In genomic region chr3:106167464-106167863, GRCm38 (mm10) we compare ENCODE assay signal across 34 mouse cellular contexts. TPM values are rescaled to one million over a fixed set of nuclear protein-coding genes. Genes with fewer than 3 reads are reported as not detected.
DNase-seq lines count a peak whose midpoint lies in the region; ATAC-seq and TF ChIP-seq lines count a peak whose summit lies in the region.
"Had no signal": no experiment of that assay in that cellular context is flagged by ENCODE, and none has a peak within 500 bp of the region (broad histone marks: within the 10 kb centered on the region; RNA-seq: fewer than 3 reads in every experiment).

TSS of gene Chil3 (minus strand) at chr3:106167564.

- 0 out of 2 replicates have a peak within 1 kb of the TSS, but pooled peaks have one; percentile 5 for H3K4me3 ChIP-seq in liver, postnatal 0 days (ENCODE audit: low read depth, low read length)
- H3K4me3 ChIP-seq in liver, embryonic 12.5 days: no peak within 1 kb of the TSS
- H3K4me3 ChIP-seq in intestine, embryonic 16.5 days (ENCODE audit: low read length): no peak within 1 kb of the TSS
- H3K4me3 ChIP-seq: embryonic facial prominence, embryonic 10.5 days; embryonic facial prominence, embryonic 15.5 days; hindbrain, embryonic 13.5 days; kidney, embryonic 15.5 days; limb, embryonic 13.5 days; midbrain, embryonic 15.5 days had no signal

- no peak for TF ChIP-seq EP300 in liver, postnatal 0 days (IDR thresholded peaks at IDR 0.05; ENCODE audit: low read depth)

- H3K36me3 ChIP-seq in liver, postnatal 0 days (replicated peaks; ENCODE audit: insufficient read depth, low read length): no peaks in the 10 kb centered on the region
- H3K36me3 ChIP-seq in liver, embryonic 12.5 days: no peaks in the 10 kb centered on the region
- H3K36me3 ChIP-seq in intestine, embryonic 16.5 days (ENCODE audit: control insufficient read depth, insufficient read depth, low read length): no peaks in the 10 kb centered on the region
- H3K36me3 ChIP-seq: embryonic facial prominence, embryonic 10.5 days; embryonic facial prominence, embryonic 15.5 days; hindbrain, embryonic 13.5 days; kidney, embryonic 15.5 days; limb, embryonic 13.5 days; midbrain, embryonic 15.5 days had no signal

- no peaks in the 10 kb centered on the region for H3K4me1 ChIP-seq in liver, postnatal 0 days (ENCODE audit: insufficient read depth)
- H3K4me1 ChIP-seq in liver, embryonic 12.5 days: no peaks in the 10 kb centered on the region
- H3K4me1 ChIP-seq in intestine, embryonic 16.5 days (ENCODE audit: control insufficient read depth, insufficient read depth, low read length): no peaks in the 10 kb centered on the region
- H3K4me1 ChIP-seq: embryonic facial prominence, embryonic 10.5 days; embryonic facial prominence, embryonic 15.5 days; hindbrain, embryonic 13.5 days; kidney, embryonic 15.5 days; limb, embryonic 13.5 days; midbrain, embryonic 15.5 days had no signal

- no peak within 1 kb of the TSS for H3K27ac ChIP-seq in liver, postnatal 0 days (ENCODE audit: low read depth)
- H3K27ac ChIP-seq in liver, embryonic 12.5 days: no peak within 1 kb of the TSS
- no peak within 1 kb of the TSS for H3K27ac ChIP-seq in intestine, embryonic 16.5 days (ENCODE audit: low read length)
- H3K27ac ChIP-seq: embryonic facial prominence, embryonic 10.5 days; embryonic facial prominence, embryonic 15.5 days; hindbrain, embryonic 13.5 days; kidney, embryonic 15.5 days; limb, embryonic 13.5 days; liver, embryonic 14.5 days; midbrain, embryonic 15.5 days had no signal

- H3K9ac ChIP-seq in liver, postnatal 0 days (replicated peaks): no peak within 1 kb of the TSS
- no peak within 1 kb of the TSS for H3K9ac ChIP-seq in liver, embryonic 12.5 days
- H3K9ac ChIP-seq in intestine, embryonic 16.5 days (ENCODE audit: low read depth, low read length): no peak within 1 kb of the TSS
- H3K9ac ChIP-seq: embryonic facial prominence, embryonic 15.5 days; hindbrain, embryonic 13.5 days; kidney, embryonic 15.5 days; limb, embryonic 13.5 days; liver, embryonic 14.5 days; midbrain, embryonic 15.5 days had no signal

- no peaks in the 10 kb centered on the region for H3K27me3 ChIP-seq in liver, postnatal 0 days (ENCODE audit: insufficient read depth, low read length)
- no peaks in the 10 kb centered on the region for H3K27me3 ChIP-seq in liver, embryonic 12.5 days (replicated peaks)
- no peaks in the 10 kb centered on the region for H3K27me3 ChIP-seq in intestine, embryonic 16.5 days (replicated peaks; ENCODE audit: control insufficient read depth, insufficient read depth, low read length)
- H3K27me3 ChIP-seq: embryonic facial prominence, embryonic 15.5 days; hindbrain, embryonic 13.5 days; kidney, embryonic 15.5 days; limb, embryonic 13.5 days; midbrain, embryonic 15.5 days; Patski had no signal

- H3K4me2 ChIP-seq in liver, postnatal 0 days (ENCODE audit: low read depth, low read length): no peak within 1 kb of the TSS
- no peak within 1 kb of the TSS for H3K4me2 ChIP-seq in liver, embryonic 12.5 days
- no peak within 1 kb of the TSS for H3K4me2 ChIP-seq in intestine, embryonic 16.5 days (ENCODE audit: low read depth, low read length)
- H3K4me2 ChIP-seq: embryonic facial prominence, embryonic 15.5 days; heart, embryonic 11.5 days; hindbrain, embryonic 13.5 days; kidney, embryonic 15.5 days; limb, embryonic 13.5 days; midbrain, embryonic 15.5 days had no signal

- ATAC-seq in liver, postnatal 0 days: no peak
- ATAC-seq in liver, embryonic 12.5 days: no peak
- ATAC-seq in common myeloid progenitor, adult 5-6 weeks (replicated peaks; ENCODE audit: low read depth, poor library complexity, severe bottlenecking): no peak
- ATAC-seq in hematopoietic stem cell, adult 5-6 weeks (replicated peaks in 1 of 2; ENCODE audit: insufficient read depth in 1 of 2, low FRiP score in 2 of 2, low TSS enrichment in 1 of 2, low read depth in 1 of 2, poor library complexity in 2 of 2, severe bottlenecking in 2 of 2): no peak
- ATAC-seq in neutrophil, adult 5-6 weeks (ENCODE audit: extremely low read depth, insufficient number of reproducible peaks, low FRiP score, poor library complexity, severe bottlenecking): no peak
- no peak for ATAC-seq in intestine, embryonic 16.5 days
- ATAC-seq: forebrain, embryonic 14.5 days; midbrain, embryonic 15.5 days; Patski had no signal

- no peak for TF ChIP-seq CTCF in liver, postnatal 0 days (IDR thresholded peaks at IDR 0.05; ENCODE audit: low read depth)

- peaks cover 3% of the 10 kb centered on the region; the same call in 1 of the 2 replicates for H3K9me3 ChIP-seq in liver, postnatal 0 days (ENCODE audit: low read length)
- H3K9me3 ChIP-seq in liver, embryonic 12.5 days (replicated peaks): peaks cover 6% of the 10 kb centered on the region; the same call in 1 of the 2 replicates
- no peaks in the 10 kb centered on the region for H3K9me3 ChIP-seq in intestine, embryonic 16.5 days (ENCODE audit: control insufficient read depth, low read length)
- H3K9me3 ChIP-seq: hindbrain, embryonic 13.5 days; kidney, embryonic 15.5 days; midbrain, embryonic 15.5 days had no signal

- DNase-seq in liver, postnatal 0 days: no peak
- no peak for DNase-seq in gastrocnemius, postnatal 4 days (ENCODE audit: low spot score in 2 of 2)
- DNase-seq: adrenal gland, postnatal 10 days; cerebellum, adult 18-20 months; cerebellum, postnatal 10 days; gastrocnemius, postnatal 14 days; heart, adult 18-20 months; heart, postnatal 36 days; kidney, adult 11 months; kidney, postnatal 36 days; lung, postnatal 14 days; thymus, adult 2 months; thymus, postnatal 36 days had no signal

- WGBS in liver, postnatal 0 days (ENCODE audit: insufficient replicate concordance): 63% methylated on average over 3 of the region's 3 CpGs
- 66% methylated on average over 3 of the region's 3 CpGs for WGBS in liver, embryonic 12.5 days (ENCODE audit: insufficient replicate concordance)
- WGBS in intestine, embryonic 16.5 days: 79% methylated on average over 3 of the region's 3 CpGs

RNA-seq across cellular contexts. Expression of gene Chil3, which starts in this region (rescaled TPM):
- 103 and 110 TPM in 2 replicates for polyA plus RNA-seq in liver, postnatal 0 days (2015; fragmentation: Nextera tagmentation; extraction: Ambion mirVana)
- polyA plus RNA-seq in liver, embryonic 12.5 days (2016; fragmentation: Nextera tagmentation; extraction: Ambion mirVana): not detected in 2 replicates
- 28.7 and 30.6 TPM in 2 replicates for total RNA-seq in common myeloid progenitor, adult 5-6 weeks (2017)
- 106 and 442 TPM in 2 replicates for total RNA-seq in hematopoietic stem cell, adult 5-6 weeks (2017)
- total RNA-seq in neutrophil, adult 5-6 weeks (2017): 27.5 and 33.9 TPM in 2 replicates
- total RNA-seq in gastrocnemius, postnatal 4 days (2021): under 1 TPM in 1 of 2 experiments, not detected in 1; 0.60 TPM
- 0.35 and 0.55 TPM in 2 replicates for polyA plus RNA-seq in intestine, embryonic 16.5 days (2015; fragmentation: Nextera tagmentation; extraction: Ambion mirVana)
- total RNA-seq: gastrocnemius, postnatal 14 days; heart, adult 18-20 months; layer of hippocampus, adult 8-10 months; layer of hippocampus, postnatal 25 days; left cerebral cortex, adult 8-10 months; left cerebral cortex, postnatal 36 days; MEL had no signal
- polyA plus RNA-seq: embryonic facial prominence, embryonic 10.5 days; embryonic facial prominence, embryonic 15.5 days; forebrain, embryonic 14.5 days; heart, embryonic 11.5 days; hindbrain, embryonic 13.5 days; neural tube, embryonic 11.5 days; Patski had no signal

Comparison
In these comparisons a context has a peak if more than half of its experiments do, and no peak if none do; other contexts are left out.
1. RNA of gene Chil3 (total RNA-seq): 106 to 442 TPM in hematopoietic stem cell, adult 5-6 weeks, 28.7 to 30.6 TPM in common myeloid progenitor, adult 5-6 weeks and 27.5 to 33.9 TPM in neutrophil, adult 5-6 weeks; 0.60 TPM in gastrocnemius, postnatal 4 days; every median in the first group is over 10 times any median in the second.
2. RNA of gene Chil3 (polyA plus RNA-seq): 103 to 110 TPM in liver, postnatal 0 days; 0.35 to 0.55 TPM in intestine, embryonic 16.5 days and not detected in liver, embryonic 12.5 days; every median in the first group is over 10 times any median in the second.